Mouse (Mus musculus): ENCODE results near the gene Mrps6.

Gene Mrps6

GRCm38 (mm10) chr16:92127226-92127625 lies 69.2 kb downstream of the Mrps6 start:
- no peak for DNase-seq

GRCm38 (mm10) chr16:92127666-92128065 lies 69.6 kb downstream of the Mrps6 start:
- no peak for DNase-seq

DNA sequence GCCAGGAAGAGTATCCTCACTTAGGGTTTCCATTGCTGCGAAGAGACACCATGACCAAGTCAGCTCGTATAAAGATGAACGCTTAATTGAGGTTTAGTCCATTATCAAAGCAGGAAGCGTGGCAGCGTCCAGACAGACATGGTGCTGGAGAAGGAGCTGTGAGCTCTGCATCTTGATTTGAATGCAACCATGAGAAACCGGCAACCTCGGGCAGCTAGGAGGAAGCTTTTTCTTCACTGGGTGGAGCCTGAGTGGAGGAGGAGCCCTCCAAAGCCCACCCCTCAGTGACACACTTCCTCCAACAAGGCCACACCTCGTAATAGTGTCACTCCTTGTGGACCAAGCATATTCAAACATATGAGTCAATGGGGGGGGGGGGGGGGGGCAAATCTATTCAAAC lies 71.8 kb downstream of the Mrps6 start:
- DNase-seq, result no peak

DNA sequence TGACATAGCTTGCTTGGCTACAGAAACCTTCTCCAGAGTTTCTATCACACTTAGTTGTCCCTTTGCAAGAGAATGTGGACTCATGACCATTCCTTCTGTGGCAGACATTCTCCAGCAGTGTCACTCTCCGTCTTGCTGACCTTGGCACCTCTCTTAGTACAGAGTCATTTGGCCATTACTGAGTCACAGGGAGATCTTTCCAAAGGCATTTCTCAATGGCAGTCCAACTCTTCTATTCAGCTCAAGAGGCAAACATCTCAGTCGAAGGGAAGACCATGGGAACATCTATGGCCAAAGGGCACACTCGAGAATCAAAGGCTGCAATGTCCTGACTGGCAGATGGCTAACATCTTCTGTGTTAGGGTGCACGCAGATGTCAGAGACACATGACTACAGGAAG lies 74.4 kb downstream of the Mrps6 start:
- DNase-seq, result no peak

- DNase-seq, result no peak
These were observed 76.2 kb downstream of the Mrps6 start for GRCm38 (mm10) chr16:92134148-92134764.

GRCm38 (mm10) chr16:92136275-92136674 lies 78.2 kb downstream of the Mrps6 start:
- DNase-seq, result no peak

DNA sequence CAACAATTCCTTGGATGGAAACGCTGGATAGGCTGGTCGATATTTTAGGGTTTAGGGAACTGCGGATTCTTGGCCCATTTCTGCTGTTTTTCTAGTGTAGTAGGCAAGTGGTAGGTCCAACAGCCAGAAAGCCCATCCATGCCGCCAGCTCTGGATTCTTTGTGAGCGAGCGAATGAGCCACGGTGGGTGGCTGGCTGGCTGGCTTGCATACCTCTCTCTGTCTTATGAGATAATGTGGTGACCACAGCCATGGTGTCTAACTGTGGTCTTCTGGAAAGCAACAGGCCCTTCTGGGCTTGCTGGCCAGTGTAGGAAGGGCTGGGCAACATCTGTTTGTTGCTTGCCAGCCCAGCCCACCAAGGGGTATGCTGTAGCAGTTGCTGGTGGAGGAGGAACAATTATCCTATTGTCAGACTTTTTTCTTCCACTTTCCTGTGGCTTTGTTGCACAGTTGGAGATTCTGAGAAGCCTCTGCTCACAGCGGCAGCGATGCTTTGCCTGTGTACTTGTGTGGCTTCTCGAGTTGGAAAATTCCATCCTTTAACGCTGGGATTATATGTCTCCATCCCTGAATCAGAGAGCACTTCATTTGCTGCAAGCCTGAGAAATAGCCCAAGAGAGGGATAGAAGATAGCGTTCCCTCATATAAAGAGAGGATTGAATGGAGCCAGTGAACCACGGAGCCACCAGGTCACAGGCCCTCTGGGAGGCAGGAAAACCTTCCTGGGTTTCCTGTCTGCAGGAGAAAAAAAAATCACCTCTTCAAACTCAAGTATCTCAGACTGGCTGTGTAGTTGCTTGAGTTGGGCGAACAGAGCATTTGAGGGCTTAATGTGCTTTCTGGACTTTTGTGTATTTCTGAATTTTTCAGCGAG lies 81.6 kb downstream of the Mrps6 start:
- no peak for DNase-seq

DNA sequence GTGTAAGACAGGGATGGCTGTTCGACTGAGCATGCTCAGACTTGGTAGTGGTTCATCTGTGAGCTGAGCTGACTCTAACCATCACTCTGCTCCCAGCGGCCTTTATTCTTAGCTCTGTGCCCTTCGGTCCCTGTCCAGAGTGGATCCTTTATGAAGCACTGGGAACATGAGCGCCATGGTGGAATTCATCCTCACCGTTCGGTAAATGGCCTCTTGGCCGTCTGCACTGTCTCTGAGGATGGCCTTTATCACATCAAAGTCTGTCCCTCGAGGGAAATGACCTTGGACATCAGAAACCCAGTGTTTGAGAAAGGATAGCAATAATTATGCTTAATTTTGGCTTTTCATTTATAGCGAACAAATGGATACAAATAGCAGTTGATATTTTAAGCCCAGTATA lies 82.3 kb downstream of the Mrps6 start:
- DNase-seq, result no peak

DNA sequence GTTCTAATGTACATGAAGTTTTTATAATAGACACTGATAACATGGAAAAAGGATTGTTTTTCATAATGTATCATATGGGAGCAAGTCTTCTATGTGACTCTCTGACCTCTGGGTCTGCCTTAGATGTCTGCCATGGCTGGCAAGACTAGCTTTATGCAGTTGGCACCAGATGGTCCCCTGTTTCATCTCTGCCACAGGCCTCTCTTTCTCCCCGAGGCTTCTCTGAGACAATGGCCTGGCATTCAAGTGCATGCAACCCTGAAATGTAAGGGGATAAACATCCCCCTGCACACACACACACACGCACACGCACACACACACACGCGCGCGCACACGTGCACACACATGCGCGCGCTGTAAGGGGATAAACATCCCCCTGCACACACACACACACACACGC lies 83.0 kb downstream of the Mrps6 start:
- no peak for DNase-seq

- no peak for DNase-seq
These were observed 84.4 kb downstream of the Mrps6 start for GRCm38 (mm10) chr16:92142426-92143012.

DNA sequence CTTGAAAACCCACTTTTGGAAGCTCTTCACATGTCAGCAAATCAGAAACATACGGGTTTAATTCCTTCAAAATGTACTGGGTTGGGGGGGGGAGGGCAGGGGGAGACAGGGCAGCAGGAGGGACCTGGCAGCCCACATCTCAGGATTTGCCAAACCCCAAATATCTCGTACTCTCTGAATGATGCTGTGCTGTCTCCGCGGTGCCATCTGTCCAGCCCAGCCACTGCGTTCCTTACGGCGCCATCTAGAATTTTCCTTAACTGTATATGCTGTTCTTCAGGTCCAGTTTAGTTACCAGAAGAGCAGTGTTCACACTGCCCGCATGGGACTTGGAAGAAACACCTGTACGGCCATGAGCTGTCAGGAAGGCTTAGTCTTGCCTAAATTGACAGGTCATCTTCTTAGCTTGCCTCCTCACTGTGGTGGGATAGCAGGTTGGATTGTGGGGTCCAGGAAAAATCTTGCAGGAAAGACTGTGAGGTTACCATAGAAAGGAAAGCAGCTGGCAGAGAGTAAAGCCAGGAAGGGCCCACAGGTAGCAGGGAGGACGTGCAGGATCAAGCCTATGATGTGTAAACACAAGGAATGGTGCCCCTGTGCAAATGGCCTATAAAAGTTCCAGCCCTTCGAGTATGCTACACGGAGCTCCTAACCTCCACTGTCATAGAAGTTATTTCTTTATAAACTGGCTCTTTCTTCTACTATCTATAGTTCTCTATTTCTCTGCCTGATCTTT lies 89.7 kb downstream of the Mrps6 start:
- DNase-seq, result no peak

DNA sequence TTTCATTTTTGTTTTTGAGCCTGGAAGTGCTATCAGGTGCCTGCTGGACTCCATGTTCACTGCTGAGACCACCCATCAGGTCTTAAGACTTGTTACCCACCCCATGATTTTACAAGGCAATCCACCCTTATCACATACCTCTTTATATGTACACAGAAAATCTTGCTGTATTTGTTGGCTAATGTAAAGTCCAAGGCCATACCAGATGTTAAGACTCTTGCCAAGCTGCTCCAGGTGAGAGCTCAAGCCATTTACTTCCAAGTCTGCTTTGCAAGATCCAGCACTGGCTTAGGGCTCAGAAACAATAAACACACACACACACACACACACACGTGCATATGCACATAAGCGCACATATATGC lies 90.3 kb downstream of the Mrps6 start:
- DNase-seq, result no peak

DNA sequence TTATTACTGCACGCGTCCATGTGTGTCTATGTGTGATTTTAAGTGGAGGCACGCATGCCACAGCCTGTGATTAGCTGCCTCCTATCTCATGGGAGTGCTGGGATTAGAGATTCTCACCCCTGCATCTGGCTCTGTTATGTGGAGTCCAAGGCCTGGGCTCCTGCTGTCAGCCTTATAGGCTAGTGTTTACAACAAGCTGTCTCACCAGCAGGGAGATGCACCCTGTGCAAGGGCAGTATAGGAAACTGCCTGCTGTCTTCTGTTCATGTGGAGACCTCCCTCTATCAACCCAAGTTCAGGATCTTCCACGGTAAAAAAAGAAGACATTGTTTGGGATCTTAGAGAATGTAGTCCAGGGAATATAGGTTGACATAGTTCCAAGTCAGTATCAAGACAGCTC lies 92.9 kb downstream of the Mrps6 start:
- DNase-seq, result no peak

DNA sequence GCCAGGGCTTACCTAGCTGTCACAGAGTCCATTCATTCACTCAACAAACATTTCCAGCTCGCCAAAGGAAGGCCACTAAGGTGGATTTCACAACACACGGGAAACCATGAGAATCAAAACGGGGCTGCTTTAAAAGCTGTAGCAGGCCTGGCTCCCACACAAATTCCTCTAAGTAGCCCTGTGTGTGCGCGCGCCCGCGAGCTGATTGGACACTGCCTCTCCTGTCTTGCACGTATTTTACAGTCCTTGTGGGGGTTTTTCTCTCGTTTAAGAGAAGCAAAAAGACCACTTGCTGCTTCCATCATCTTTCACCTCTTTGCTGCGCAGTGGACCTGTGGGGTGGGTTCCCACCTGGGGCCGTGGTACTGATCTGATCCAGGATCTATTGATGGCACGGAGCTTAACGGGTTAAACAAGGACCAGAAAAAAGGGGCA lies 100.0 kb downstream of the Mrps6 start:
- DNase-seq, result peak; percentile 25

DNA sequence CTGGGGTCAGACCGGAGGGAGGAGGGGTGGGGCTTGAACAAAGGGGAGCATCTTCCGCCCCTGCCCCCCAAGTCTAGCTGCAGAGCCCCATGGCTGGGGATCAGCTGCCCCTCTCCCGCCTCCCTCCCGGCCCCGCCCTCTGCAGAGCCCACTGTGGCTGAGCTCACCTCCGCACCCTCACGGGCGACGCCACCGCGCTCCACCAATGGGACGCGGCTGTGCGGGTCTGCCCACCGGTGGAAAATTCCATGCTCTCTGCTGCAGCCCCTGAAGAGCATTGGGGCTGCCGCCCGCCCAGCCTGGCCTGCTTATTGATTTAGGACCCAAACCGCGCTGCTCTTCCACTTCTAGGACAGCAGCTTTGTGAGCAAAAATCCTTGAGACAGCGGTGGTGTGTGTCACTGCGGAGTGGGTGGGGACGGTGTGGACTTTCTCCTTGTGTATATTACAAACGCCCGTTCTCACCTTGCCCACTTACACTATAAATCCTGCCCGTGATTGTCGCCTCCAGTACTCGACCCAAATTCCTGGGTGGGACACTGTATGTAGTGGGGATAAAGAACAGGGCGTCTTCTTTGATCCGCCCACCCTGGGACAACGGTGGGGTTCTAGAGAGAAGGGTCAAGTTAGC lies 100.5 kb downstream of the Mrps6 start:
- peak; percentile 71 for DNase-seq

DNA sequence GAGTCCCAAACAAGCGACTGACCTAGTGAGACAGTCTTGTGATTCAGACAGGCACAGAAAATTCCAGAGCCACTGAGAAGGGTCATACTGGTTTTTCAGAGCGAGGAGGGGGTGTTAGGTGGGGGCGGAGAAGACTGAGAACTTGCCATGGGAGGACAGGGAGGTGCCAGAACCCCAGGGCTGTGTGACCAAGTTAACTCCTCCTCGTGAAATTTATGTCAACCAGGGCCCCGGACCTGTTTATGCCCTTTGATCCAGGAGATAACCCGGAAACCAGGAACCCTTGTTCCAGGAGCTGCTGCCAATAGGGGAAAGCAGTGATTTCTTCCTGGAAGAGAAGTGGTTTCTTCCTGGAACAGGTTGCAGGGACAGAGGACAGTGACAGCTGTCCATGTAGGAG lies 101.0 kb downstream of the Mrps6 start:
- no peak for DNase-seq

Measured in liver (tissue).